Mouse (Mus musculus) lung, postnatal 0 days (tissue): ENCODE measurements around the gene Ttc33. TPM values are rescaled to one million over a fixed set of nuclear protein-coding genes. Genes with fewer than 3 reads are reported as not detected.

ENCODE experiments used
- ATAC-seq: fragments of 200-750 bp; cut with Nextera tagmentation; 2 replicates; pipeline ENCODE4 v1.8.0; 2017; ENCODE audit warnings: moderate library complexity
- DNase-seq: peaks from one replicate; pipeline ENCODE4 v3.0.0-alpha.2; 2016; ENCODE audit warnings: low spot score
- H3K27ac ChIP-seq: fragments of 300-500 bp; sonication (generic); 2 replicates; pipeline ENCODE4 v1.5.1; 2014; ENCODE audit warnings: antibody characterized with exemption, mild to moderate bottlenecking, low read length, mixed read lengths
- H3K27me3 ChIP-seq: fragments of 300-500 bp; sonication (generic); replicated peaks from 2 replicates; pipeline ENCODE4 v1.6.1; 2014; ENCODE audit warnings: low read length, mixed read lengths; ENCODE audit not compliant: insufficient read depth
- H3K36me3 ChIP-seq: fragments of 300-500 bp; sonication (generic); 2 replicates; pipeline ENCODE4 v1.6.1; 2014; ENCODE audit warnings: low read length, mixed read lengths; ENCODE audit not compliant: insufficient read depth
- H3K4me1 ChIP-seq: fragments of 300-500 bp; sonication (generic); 2 replicates; pipeline ENCODE4 v1.6.1; 2014; ENCODE audit warnings: antibody characterized with exemption, low read depth, low read length, mixed read lengths; ENCODE audit not compliant: insufficient read depth
- H3K4me2 ChIP-seq: fragments of 300-500 bp; sonication (generic); replicated peaks from 2 replicates; pipeline ENCODE4 v1.6.1; 2014; ENCODE audit warnings: low read depth, mild to moderate bottlenecking, low read length, moderate library complexity, mixed read lengths
- H3K4me3 ChIP-seq: fragments of 300-500 bp; sonication (generic); 2 replicates; pipeline ENCODE4 v1.5.1; 2014; ENCODE audit warnings: low read depth, low read length
- H3K9ac ChIP-seq: fragments of 300-500 bp; sonication (generic); replicated peaks from 2 replicates; pipeline ENCODE4 v1.6.1; 2014; ENCODE audit warnings: low read depth, mild to moderate bottlenecking
- H3K9me3 ChIP-seq: fragments of 300-500 bp; sonication (generic); 2 replicates; pipeline ENCODE4 v1.6.1; 2016; ENCODE audit warnings: low read length, mixed read lengths
- CTCF ChIP-seq: IDR thresholded peaks from 2 replicates; pipeline ENCODE4 v1.5.1; 2016; ENCODE audit warnings: antibody characterized with exemption, mild to moderate bottlenecking
- EP300 ChIP-seq: IDR thresholded peaks from 2 replicates; pipeline ENCODE4 v1.6.1; 2016; ENCODE audit warnings: antibody characterized with exemption, mild to moderate bottlenecking, control low read depth
- WGBS: fragments of 180-500 bp; shearing (Covaris S2); extraction: QIAGEN DNeasy Blood & Tissue Kit; methylation state at CpG from one replicate; pipeline ENCODE4 v1.1.7; 2014; 5-methylcytosine and 5-hydroxymethylcytosine counted together
- polyA plus RNA-seq: library from polyadenylated mRNA; unstranded; fragments of >200 nt; fragmentation: Nextera tagmentation; extraction: Ambion mirVana; gene quantifications from 2 replicates; pipeline ENCODE4 v1.2.1, GENCODE M21; 2015

The Ttc33 gene
- polyA plus RNA-seq, 1 experiment from 2014 or later: 35.9 TPM

DNA sequence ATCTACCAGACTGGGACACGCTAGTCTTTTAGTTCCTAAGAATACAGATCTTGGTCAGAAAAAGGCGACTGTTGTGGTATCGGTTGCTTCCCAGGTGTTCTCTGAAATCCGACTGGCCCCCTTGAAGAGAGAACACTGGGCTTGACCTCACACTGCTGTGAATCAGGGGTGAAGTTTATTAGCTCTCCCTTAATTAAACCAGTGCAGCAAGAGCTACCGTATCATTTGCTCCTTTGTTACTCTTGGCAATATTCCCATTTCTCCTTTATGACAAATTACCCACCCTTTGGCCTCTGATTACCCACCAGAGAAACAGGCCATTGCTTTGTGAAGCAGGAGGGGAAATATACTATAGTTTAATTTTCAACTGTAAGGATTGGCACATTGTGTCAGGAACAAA is 74.9 kb downstream of the Ttc33 start:
- Histone ChIP-seq H3K36me3 (no peaks in the 10 kb centered on the region), H3K4me3 (no peak overlapping the region), H3K4me2 (no peak overlapping the region), H3K27ac (no peak overlapping the region), H3K27me3 (no peaks in the 10 kb centered on the region), H3K9me3 (no peaks in the 10 kb centered on the region), H3K9ac (no peak overlapping the region), H3K4me1 (no peaks in the 10 kb centered on the region)
- DNase-seq (no peak), ATAC-seq (no peak)
- no peak for TF ChIP-seq CTCF
- no peak for TF ChIP-seq EP300
- WGBS: 69% methylated on average over 5 of the region's 5 CpGs

DNA sequence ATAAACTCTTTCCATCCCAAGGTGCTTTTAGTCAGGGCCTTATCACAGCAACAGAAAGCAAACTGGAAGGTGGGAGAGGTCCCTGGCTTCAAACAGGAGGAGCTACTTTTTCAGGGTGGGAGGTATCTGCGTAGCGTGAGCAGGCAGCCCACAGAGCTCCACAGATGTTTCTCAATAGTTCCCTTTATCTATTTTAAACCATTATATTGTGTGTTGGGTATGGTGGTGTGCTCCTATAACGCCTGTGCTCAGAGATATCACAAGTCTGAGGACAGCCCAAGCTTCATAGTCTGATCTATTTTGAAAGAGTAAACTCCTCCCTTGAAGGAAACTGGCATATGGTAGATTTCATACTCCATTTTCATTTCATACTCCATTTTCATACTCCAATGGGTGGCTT is 75.7 kb downstream of the Ttc33 start:
- DNase-seq (no peak), ATAC-seq (no peak)
- Histone ChIP-seq H3K9me3 (no peaks in the 10 kb centered on the region), H3K4me1 (no peaks in the 10 kb centered on the region), H3K9ac (no peak overlapping the region), H3K36me3 (no peaks in the 10 kb centered on the region), H3K27ac (no peak overlapping the region), H3K27me3 (no peaks in the 10 kb centered on the region), H3K4me3 (no peak overlapping the region), H3K4me2 (no peak overlapping the region)
- TF ChIP-seq EP300 (no peak), CTCF (no peak)
- 74% methylated on average over 3 of the region's 3 CpGs for WGBS

DNA sequence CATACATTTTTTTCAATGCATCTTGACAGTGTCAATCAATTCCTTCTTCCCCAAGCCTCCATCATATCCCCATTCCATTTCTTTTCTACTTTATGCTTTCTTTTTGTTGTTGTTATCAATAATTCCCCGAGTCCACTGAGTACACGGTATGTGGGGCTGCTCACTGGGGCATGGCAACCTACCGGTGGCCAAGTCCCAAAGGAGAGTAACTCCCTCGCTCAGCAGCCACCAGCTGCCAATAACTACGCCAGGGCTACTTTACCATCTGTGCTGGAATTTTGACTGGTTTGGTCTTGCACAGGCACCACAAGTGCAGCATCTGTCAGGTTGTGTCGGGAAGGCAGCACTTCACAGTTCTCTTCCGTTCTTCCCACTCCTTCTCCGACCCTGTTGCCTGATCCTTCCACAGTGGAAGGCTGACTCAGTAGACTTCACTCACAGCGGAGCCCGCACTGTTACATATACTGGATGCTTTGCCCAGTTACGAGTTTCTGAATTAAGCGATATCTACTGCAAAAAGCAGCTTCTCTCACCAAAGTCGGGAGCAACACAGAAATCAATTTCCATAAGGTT is 76.9 kb downstream of the Ttc33 start:
- ATAC-seq: no peak
- Histone ChIP-seq H3K4me1 (no peaks in the 10 kb centered on the region), H3K4me2 (no peak overlapping the region), H3K9ac (no peak overlapping the region), H3K4me3 (no peak overlapping the region), H3K27me3 (no peaks in the 10 kb centered on the region), H3K36me3 (no peaks in the 10 kb centered on the region), H3K27ac (no peak overlapping the region), H3K9me3 (no peaks in the 10 kb centered on the region)
- TF ChIP-seq CTCF (no peak), EP300 (no peak)
- WGBS: 84% methylated on average over 13 of the region's 13 CpGs
- DNase-seq: no peak

DNA sequence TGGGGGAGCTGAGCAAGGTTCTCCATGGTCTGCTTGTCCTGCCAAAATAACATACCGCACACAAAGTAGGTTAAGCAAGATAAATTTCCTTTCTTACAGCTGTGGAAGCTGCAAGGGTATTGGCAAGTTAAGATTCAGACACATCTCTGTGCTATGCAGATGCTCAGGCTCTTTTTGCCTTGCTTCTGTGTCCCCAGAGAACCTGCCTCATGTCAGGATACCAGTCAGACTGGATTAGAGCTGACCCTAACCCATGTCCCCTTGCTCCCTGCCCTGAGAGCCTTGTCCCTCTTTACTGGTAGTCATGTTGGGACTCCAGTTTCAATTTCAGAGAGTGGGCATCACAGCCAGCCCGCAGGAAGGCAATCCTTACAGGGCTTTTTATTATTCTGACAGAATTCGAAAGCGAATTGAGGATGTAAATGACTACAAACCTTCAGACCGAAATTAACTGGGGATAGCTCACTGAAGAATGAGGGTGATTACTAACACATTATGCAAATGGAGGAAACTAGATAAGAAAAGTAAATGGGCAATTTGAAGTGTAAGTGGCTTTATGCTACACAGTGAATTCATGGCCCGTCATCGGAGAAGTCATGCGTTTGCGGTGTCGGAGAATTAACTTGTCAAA is 77.7 kb downstream of the Ttc33 start:
- Histone ChIP-seq H3K4me3 (no peak overlapping the region), H3K36me3 (no peaks in the 10 kb centered on the region), H3K4me2 (no peak overlapping the region), H3K27ac (no peak overlapping the region), H3K4me1 (no peaks in the 10 kb centered on the region), H3K27me3 (no peaks in the 10 kb centered on the region), H3K9me3 (no peaks in the 10 kb centered on the region), H3K9ac (no peak overlapping the region)
- no peak for DNase-seq
- no peak for ATAC-seq
- TF ChIP-seq CTCF (no peak), EP300 (no peak)
- WGBS: 74% methylated on average over 10 of the region's 10 CpGs

DNA sequence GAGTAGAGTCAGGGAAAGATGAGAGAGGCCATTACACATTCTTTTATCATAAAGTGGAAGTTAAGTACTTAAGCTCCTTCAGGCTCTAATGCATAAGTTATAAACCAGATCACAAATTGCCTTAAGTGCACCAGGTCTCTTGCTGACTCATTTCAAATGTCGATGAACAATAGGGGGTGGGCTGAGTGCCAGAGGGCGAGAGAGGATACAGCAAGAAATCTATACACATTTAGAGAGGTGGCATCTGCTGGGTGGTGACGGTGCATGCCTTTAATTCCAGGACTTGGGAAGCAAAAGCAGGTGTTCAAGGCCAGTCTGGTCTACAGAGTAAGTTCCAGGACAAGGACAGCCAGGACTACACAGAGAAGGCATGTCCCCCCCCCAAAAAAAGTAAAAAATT is 80.8 kb downstream of the Ttc33 start:
- H3K9me3 ChIP-seq: no peaks in the 10 kb centered on the region
- TF ChIP-seq EP300 (no peak), CTCF (no peak)
- H3K27ac ChIP-seq: no peak overlapping the region
- H3K36me3 ChIP-seq: no peaks in the 10 kb centered on the region
- H3K27me3 ChIP-seq: no peaks in the 10 kb centered on the region
- H3K4me1 ChIP-seq: no peaks in the 10 kb centered on the region
- H3K9ac ChIP-seq: no peak overlapping the region
- ATAC-seq (no peak), DNase-seq (no peak)
- WGBS: 72% methylated on average over 3 of the region's 3 CpGs
- no peak overlapping the region for H3K4me3 ChIP-seq
- H3K4me2 ChIP-seq: no peak overlapping the region

Other genes starting within 250 kb of the Ttc33 start
- 2.3 and 4.5 TPM in 2 replicates for gene C7, start 121.8 kb upstream of the Ttc33 start, polyA plus RNA-seq
- gene Card6, start 77.0 kb upstream of the Ttc33 start, polyA plus RNA-seq: 2.1 and 2.7 TPM in 2 replicates
- gene Rpl37, start 68.9 kb upstream of the Ttc33 start, polyA plus RNA-seq: 559 and 573 TPM in 2 replicates
- 13.3 and 14.1 TPM in 2 replicates for gene Prkaa1, start 41.7 kb upstream of the Ttc33 start, polyA plus RNA-seq
- gene Ptger4, start 58.7 kb downstream of the Ttc33 start, polyA plus RNA-seq: 4.2 and 4.5 TPM in 2 replicates